Mouse (Mus musculus) neural tube, embryonic 15.5 days (tissue): Measurements from ENCODE around the gene Hand1. TPM values are rescaled to one million over a fixed set of nuclear protein-coding genes. Genes with fewer than 3 reads are reported as not detected.
"Not testable (repeated sequence)": the region's sequence is repeated elsewhere in the genome, so short reads cannot be mapped to it uniquely, and the experiment has no call there.

ENCODE experiments used
- ATAC-seq: fragments of 200-750 bp; cut with Nextera tagmentation; 2 replicates; pipeline ENCODE4 v1.8.0; 2017; ENCODE audit warnings: mild to moderate bottlenecking, moderate TSS enrichment, moderate library complexity; ENCODE audit not compliant: low FRiP score
- H3K27ac ChIP-seq: fragments of 300-500 bp; sonication (generic); replicated peaks from 2 replicates; pipeline ENCODE4 v1.5.1; 2015; ENCODE audit warnings: mild to moderate bottlenecking, inconsistent platforms
- H3K27me3 ChIP-seq: fragments of 300-500 bp; sonication (generic); replicated peaks from 2 replicates; pipeline ENCODE4 v1.6.1; 2015; ENCODE audit warnings: inconsistent platforms
- H3K36me3 ChIP-seq: fragments of 300-500 bp; sonication (generic); 2 replicates; pipeline ENCODE4 v1.6.1; 2015; ENCODE audit warnings: inconsistent platforms
- H3K4me1 ChIP-seq: fragments of 300-500 bp; sonication (generic); 2 replicates; pipeline ENCODE4 v1.6.1; 2015; ENCODE audit warnings: inconsistent platforms
- H3K4me2 ChIP-seq: fragments of 300-500 bp; sonication (generic); 2 replicates; pipeline ENCODE4 v1.6.1; 2015; ENCODE audit warnings: inconsistent platforms, mild to moderate bottlenecking, moderate library complexity
- H3K4me3 ChIP-seq: fragments of 300-500 bp; sonication (generic); replicated peaks from 2 replicates; pipeline ENCODE4 v1.5.1; 2015; ENCODE audit warnings: mild to moderate bottlenecking, inconsistent platforms
- H3K9ac ChIP-seq: fragments of 300-500 bp; sonication (generic); replicated peaks from 2 replicates; pipeline ENCODE4 v1.6.1; 2015; ENCODE audit warnings: mild to moderate bottlenecking, inconsistent platforms
- H3K9me3 ChIP-seq: fragments of 300-500 bp; sonication (generic); replicated peaks from 2 replicates; pipeline ENCODE4 v1.6.1; 2016; ENCODE audit warnings: inconsistent platforms
- WGBS: fragments of 180-500 bp; shearing (Covaris S2); methylation state at CpG from one replicate; pipeline ENCODE4 v1.1.7; 2015; ENCODE audit warnings: mixed read lengths; 5-methylcytosine and 5-hydroxymethylcytosine counted together
- polyA plus RNA-seq: library from polyadenylated mRNA; unstranded; fragments of >200 nt; fragmentation: Nextera tagmentation; extraction: Ambion mirVana; gene quantifications from 2 replicates; pipeline ENCODE4 v1.2.1, GENCODE M21; 2015

Hand1 gene
- polyA plus RNA-seq, 1 experiment from 2014 or later, result not detected

DNA sequence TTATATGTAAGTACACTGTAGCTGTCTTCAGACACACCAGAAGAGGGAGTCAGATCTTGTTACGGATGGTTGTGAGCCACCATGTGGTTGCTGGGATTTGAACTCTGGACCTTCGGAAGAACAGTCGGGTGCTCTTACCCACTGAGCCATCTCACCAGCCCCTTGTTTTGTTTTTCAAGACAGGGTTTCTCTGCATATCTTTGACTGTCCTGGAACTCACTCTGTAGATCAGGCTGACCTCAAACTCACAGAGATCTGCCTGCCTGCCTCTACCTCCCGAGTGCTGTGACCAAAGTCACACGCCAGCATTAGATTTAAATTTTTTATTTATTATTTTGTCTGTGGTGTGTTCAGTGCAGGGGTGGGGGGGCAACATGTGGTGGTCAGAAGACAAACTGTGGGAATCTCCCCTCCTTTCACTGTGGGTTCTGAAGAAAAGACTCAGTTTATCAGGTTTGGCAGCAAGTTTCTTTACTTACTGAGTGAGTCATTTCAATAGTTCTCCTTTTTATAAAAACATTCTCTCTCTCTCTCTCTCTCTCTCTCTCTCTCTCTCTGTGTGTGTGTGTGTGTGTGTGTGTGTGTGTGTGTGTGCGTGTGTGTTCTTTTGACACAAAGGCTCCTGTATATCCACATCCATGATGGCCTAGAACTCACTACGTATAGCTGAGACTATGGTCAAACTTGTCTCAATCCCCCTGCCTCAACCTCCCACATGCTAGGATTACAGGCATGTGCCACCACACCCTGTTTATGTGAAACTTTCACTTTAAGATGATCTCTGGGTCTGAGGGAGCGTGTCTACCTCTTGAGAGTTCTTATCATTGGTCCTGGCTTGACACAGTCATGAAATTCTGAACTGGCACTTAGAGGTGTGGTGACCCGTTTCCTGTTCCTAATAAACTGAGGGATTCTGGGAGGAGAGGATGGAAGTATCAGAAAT, 14.1 kb upstream of the Hand1 start:
- not testable (repeated sequence) for H3K4me3 ChIP-seq

DNA sequence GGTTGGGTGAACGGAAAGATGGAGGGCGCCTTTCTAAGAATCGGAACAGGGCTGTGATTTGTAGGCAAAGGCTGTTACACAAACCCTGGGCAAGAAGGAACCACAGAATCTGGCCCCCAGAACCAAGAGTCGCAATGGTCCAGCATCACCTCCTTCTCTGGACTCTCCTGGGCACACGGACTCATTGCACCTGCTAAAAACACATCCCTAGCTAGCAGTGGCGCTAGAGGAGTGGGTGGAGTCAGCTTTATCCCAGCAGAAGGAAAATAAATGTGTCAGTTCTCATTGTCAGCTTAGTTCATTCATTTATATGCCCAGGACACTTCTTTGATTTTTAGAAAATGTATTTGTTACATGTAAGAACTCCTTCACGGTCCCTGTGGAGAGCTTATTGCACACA, 8.8 kb upstream of the Hand1 start:
- 32% methylated on average over 7 of the region's 7 CpGs for WGBS
- no peak for ATAC-seq
- 0 out of 2 replicates have a peak overlapping the region, but pooled peaks have one; percentile 42 for H3K27ac ChIP-seq
- H3K4me2 ChIP-seq, result peak overlapping the region; percentile 22
- no peak overlapping the region for H3K9ac ChIP-seq
- no peak overlapping the region for H3K4me3 ChIP-seq
- H3K9me3 ChIP-seq, result no peaks in the 10 kb centered on the region
- H3K27me3 ChIP-seq, result peaks cover 49% of the 10 kb centered on the region
- peaks cover 25% of the 10 kb centered on the region for H3K4me1 ChIP-seq
- H3K36me3 ChIP-seq, result no peaks in the 10 kb centered on the region

More for the DNA sequence above, 14.1 kb upstream of the Hand1 start:
- H3K4me1 ChIP-seq, H3K27ac ChIP-seq, H3K9me3 ChIP-seq, H3K4me2 ChIP-seq, ATAC-seq, H3K9ac ChIP-seq, H3K36me3 ChIP-seq: not testable (repeated sequence)
- WGBS, result 87% methylated on average over 8 of the region's 9 CpGs
- peaks cover 15% of the 10 kb centered on the region for H3K27me3 ChIP-seq

DNA sequence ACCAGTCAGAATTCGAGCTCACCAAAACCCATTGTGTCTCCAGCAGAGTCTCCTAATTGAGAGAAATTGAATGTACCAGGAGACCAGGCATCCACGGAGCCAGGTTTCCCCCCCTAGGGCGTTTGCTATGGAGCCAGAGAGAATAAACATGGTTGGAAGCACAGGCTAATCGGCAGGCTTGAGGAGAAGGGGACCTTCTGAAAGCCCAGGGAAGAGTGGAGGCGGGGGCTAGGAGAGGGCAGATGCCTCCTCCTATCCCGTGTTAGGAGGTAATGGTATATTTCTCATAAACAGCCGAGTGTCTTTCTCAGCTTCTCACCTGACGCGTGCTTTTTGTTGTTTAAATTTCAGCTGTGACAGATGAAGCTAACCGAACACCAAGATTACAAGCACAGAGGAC, 8.4 kb upstream of the Hand1 start:
- Histone ChIP-seq H3K9ac (no peak overlapping the region), H3K4me2 (peak overlapping the region; percentile 22), H3K4me1 (peaks cover 25% of the 10 kb centered on the region), H3K4me3 (no peak overlapping the region), H3K9me3 (no peaks in the 10 kb centered on the region), H3K27me3 (peaks cover 53% of the 10 kb centered on the region), H3K36me3 (no peaks in the 10 kb centered on the region), H3K27ac (0 out of 2 replicates have a peak overlapping the region, but pooled peaks have one; percentile 42)
- ATAC-seq, result no peak
- 15% methylated on average over 10 of the region's 10 CpGs for WGBS

DNA sequence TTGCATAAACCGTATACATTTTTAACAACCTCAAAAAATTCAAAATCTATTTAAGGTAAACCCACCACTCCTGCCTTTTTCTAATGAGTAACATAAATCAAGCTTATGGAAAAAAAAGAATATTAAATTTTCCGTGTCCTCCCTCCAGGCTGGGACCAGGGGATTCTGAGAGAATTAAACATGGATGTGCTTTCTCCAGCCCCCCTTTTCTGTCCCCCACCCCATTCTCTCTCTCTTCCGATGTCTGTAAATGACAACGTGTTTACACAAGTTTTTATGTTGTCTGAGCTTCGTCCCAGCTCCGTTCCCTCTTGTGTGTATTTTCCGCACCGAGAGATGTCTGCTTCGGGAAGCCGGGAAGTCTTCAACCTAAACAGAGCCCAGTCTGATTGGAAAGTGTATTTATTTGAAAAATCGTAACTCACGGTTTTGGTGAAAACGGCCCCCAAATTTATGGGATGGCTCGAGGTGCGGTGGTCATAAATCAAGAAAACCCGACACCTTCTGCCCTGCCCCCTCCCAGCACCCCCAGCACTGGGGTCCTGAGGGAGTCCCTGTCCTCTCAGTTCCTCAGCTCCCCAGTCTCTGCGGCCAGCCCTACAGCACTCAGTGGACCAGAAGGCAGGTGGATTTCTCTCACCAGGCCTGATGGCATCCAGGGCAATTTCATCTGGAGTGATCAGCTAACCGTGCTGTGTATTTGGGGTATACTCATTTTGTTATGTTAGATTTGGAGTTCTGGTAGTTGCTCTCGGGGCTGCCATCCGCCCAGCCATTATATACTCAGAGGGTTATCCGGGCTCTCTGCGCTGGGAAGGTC, 5.5 kb upstream of the Hand1 start:
- no peak overlapping the region for H3K27ac ChIP-seq
- no peak overlapping the region for H3K9ac ChIP-seq
- no peak overlapping the region for H3K4me3 ChIP-seq
- no peaks in the 10 kb centered on the region for H3K9me3 ChIP-seq
- no peaks in the 10 kb centered on the region for H3K36me3 ChIP-seq
- no peak for ATAC-seq
- WGBS, result 4% methylated on average over 22 of the region's 22 CpGs
- peaks cover 32% of the 10 kb centered on the region for H3K4me1 ChIP-seq
- H3K27me3 ChIP-seq, result peaks cover 78% of the 10 kb centered on the region
- H3K4me2 ChIP-seq, result no peak overlapping the region

DNA sequence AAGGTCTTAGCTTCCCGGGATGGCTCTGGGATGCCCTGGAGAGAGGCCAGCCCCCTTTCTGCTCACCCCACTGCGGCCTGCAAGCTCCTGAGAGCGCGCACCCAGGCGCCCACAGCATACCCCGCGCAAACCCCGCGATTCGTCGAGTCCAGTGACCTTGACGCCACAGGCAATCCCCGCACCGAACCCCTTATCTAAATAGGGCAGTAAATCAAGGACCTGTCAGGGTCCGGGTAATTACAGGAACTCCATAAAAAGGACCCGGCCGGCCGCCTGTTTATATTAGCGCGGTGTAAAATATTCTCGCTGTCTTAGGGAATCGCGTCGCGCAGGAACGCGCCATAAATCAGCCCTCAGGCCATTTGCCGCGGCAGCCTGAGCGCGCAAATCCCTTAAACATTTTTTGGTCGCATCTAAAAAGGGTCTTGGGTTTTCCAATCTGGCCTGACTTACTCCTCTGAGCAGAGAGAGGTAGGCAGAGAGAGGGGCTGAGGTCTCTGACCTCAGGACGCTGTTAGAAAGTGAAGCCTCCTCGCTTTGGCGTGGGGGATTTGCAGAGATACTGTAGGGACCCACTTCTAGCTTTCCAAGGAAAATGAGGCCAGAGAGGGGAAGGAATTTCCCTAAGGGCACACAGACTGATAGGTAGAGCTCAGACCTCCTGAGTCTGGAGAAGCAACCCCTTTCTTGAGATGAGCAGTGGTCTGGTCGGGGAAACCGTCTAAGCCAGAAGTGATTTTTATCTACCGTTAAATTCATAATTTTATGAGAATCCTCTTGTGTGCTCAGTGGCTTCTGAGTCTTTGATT, 4.5 kb upstream of the Hand1 start:
- H3K4me1 ChIP-seq, result peaks cover 32% of the 10 kb centered on the region
- H3K36me3 ChIP-seq, result no peaks in the 10 kb centered on the region
- peak overlapping the region; percentile 33 for H3K4me2 ChIP-seq
- WGBS, result under 1% methylated on average over 38 of the region's 38 CpGs
- peak overlapping the region; percentile 8; the same call in 1 of the 2 replicates for H3K4me3 ChIP-seq
- peaks cover 80% of the 10 kb centered on the region for H3K27me3 ChIP-seq
- H3K9me3 ChIP-seq, result no peaks in the 10 kb centered on the region
- H3K9ac ChIP-seq, result no peak overlapping the region
- no peak overlapping the region for H3K27ac ChIP-seq
- no peak for ATAC-seq

DNA sequence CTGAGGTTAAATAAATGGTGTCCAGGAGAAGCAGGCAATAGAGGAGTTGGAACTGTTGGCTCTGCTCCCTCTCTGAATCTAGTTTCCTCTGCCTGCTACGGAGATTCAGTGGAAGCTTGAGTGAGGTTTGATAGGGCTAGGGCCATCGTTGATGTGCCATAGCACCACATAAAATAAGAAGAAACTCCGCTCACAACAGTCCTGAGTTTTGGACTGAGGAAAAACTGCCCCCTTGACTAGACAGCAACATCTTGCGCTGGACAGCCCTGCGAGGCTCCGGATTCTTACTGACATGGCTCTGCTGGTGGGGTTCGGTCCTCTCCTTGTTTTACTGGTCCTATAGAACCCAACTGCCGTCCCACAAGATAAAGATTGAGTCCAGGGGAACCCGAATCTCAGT, 3.8 kb upstream of the Hand1 start:
- H3K4me1 ChIP-seq, result peaks cover 32% of the 10 kb centered on the region
- H3K4me3 ChIP-seq, result no peak overlapping the region
- 11% methylated on average over 9 of the region's 9 CpGs for WGBS
- no peak overlapping the region for H3K9ac ChIP-seq
- no peaks in the 10 kb centered on the region for H3K9me3 ChIP-seq
- H3K36me3 ChIP-seq, result no peaks in the 10 kb centered on the region
- no peak overlapping the region for H3K27ac ChIP-seq
- ATAC-seq, result no peak
- no peak overlapping the region for H3K4me2 ChIP-seq
- H3K27me3 ChIP-seq, result peaks cover 81% of the 10 kb centered on the region

DNA sequence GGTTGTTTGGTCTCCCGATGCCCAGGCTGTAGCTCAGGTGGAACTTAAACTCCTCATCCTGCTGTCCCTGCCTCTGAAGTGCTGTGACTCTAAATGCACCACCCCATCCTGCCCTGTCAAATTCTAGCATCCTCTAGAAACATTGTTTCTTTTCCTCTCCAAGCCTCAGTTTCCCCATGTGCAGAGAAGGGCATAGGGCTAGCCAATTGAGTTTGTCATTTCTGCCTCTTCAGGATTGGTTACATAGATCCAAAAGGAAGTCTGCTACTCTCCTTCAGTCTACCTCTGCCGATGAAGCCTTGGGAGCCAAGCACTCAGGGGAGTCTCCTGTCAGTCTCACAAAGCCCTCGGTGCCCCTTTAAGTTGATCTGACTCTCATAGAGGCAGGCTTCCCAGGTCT, 3.3 kb upstream of the Hand1 start:
- 11% methylated on average over 3 of the region's 3 CpGs for WGBS
- Histone ChIP-seq H3K4me1 (peaks cover 30% of the 10 kb centered on the region), H3K4me2 (no peak overlapping the region), H3K9ac (no peak overlapping the region), H3K27me3 (peaks cover 83% of the 10 kb centered on the region), H3K27ac (no peak overlapping the region), H3K9me3 (no peaks in the 10 kb centered on the region), H3K36me3 (no peaks in the 10 kb centered on the region), H3K4me3 (no peak overlapping the region)
- ATAC-seq, result no peak

DNA sequence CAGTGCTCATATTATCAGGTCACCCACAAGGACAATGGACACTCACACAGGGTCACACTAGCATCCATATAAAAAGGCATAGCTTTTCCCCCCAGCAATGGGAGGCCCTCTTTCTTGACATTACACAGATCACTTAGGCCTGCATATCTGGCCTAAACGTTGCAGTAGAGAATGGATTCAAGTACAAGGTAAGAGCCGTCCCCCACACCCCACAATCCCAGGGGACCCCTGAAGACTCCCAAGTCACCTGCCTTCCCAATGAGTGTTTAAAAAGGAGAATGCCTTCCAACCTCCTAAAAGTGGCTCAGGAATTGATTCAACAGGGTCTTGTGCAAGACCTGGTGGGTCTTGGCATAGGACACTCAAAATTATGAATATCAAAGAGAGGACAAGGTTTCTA, 2.7 kb upstream of the Hand1 start:
- H3K9me3 ChIP-seq, result no peaks in the 10 kb centered on the region
- 7% methylated on average over 2 of the region's 2 CpGs for WGBS
- H3K27ac ChIP-seq, result no peak overlapping the region
- no peak overlapping the region for H3K9ac ChIP-seq
- no peaks in the 10 kb centered on the region for H3K36me3 ChIP-seq
- H3K27me3 ChIP-seq, result peaks cover 86% of the 10 kb centered on the region
- ATAC-seq, result no peak
- no peak overlapping the region for H3K4me3 ChIP-seq
- H3K4me2 ChIP-seq, result no peak overlapping the region
- peaks cover 29% of the 10 kb centered on the region for H3K4me1 ChIP-seq

DNA sequence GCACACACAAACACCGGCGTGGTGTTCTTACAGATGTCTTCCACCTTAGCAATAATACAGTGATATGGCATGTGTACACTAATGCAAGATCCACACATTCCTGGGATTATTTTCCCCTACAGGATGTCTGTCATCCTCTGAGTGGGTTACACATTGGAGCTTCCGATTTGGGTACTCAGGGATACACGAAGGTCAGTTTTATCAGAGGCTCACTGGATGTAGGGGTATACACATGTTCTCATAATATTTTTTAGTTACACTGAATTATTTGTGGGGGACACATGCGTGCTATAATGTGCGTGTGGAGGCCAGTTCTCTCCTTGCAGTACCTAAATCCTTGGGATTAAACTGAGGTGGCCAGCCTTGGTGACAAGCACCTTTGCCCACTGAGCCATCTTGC, 1.4 kb upstream of the Hand1 start:
- no peak overlapping the region for H3K9ac ChIP-seq
- no peak for ATAC-seq
- H3K36me3 ChIP-seq, result no peaks in the 10 kb centered on the region
- WGBS, result 9% methylated on average over 6 of the region's 6 CpGs
- no peak overlapping the region for H3K4me3 ChIP-seq
- peaks cover 86% of the 10 kb centered on the region for H3K27me3 ChIP-seq
- H3K4me1 ChIP-seq, result peaks cover 34% of the 10 kb centered on the region
- no peak overlapping the region for H3K27ac ChIP-seq
- no peak overlapping the region for H3K4me2 ChIP-seq
- no peaks in the 10 kb centered on the region for H3K9me3 ChIP-seq

DNA sequence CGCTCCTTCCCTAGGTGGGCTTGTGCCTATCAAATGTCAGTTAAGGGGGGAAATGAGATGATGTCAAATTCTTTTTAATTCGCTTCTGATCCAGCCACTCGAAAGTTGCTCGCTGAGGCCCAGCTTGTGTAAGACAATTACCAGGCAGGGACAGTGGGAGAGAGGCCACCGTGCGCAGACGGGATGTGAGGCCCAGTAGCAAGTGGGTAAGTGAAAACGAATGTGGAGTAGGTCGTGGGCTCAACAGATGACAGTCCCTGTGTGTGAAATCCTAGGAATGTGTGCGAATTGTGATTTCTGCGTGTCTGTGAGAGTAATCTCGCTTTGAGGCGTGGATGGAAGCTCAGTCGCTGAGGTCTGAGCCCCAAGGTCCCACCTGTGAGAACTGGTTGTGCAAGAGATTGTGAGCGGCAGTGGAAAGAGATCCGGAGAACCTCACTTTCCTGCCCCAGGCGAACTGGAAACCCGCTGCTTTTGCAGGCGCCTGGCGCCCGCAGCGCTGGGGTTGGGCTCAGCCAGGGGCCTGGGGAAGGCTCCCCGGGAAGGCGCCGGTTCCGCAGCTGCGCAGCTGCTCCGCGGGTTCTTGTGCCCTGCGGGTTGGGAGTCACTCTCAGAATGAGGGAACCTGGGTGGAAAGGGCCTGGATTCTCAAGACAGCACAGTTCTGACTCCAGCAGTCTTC, 819 bp upstream of the Hand1 start:
- H3K4me3 ChIP-seq, result no peak overlapping the region
- H3K9me3 ChIP-seq, result no peaks in the 10 kb centered on the region
- no peak overlapping the region for H3K4me2 ChIP-seq
- WGBS, result 2% methylated on average over 30 of the region's 30 CpGs
- H3K9ac ChIP-seq, result no peak overlapping the region
- ATAC-seq, result no peak
- peaks cover 85% of the 10 kb centered on the region for H3K27me3 ChIP-seq
- peaks cover 35% of the 10 kb centered on the region for H3K4me1 ChIP-seq
- no peak overlapping the region for H3K27ac ChIP-seq
- H3K36me3 ChIP-seq, result no peaks in the 10 kb centered on the region

DNA sequence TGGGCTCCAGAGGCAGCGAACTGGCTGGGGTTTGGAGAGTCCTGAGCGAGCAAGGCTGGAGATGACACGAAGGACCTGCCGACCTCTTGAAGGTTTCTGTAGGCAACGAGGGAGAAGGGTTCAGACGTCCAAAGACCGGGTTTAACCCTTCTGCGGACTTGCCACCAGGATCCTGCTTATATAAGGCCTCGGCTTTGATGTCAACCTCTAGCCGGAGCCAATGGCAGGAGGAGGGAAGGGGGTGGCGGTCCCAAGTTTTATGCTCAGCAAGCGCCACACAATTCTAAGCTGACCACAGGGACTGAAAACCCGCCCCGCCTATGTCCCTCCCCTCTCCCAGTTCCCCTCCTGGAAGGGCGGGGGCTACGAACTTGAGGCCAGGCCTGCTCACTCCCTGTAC, 757 bp downstream of the Hand1 start:
- Histone ChIP-seq H3K4me1 (peaks cover 32% of the 10 kb centered on the region), H3K9ac (no peak overlapping the region), H3K27ac (no peak overlapping the region), H3K4me3 (no peak overlapping the region), H3K36me3 (no peaks in the 10 kb centered on the region), H3K27me3 (peaks cover 91% of the 10 kb centered on the region), H3K9me3 (no peaks in the 10 kb centered on the region), H3K4me2 (0 out of 2 replicates have a peak overlapping the region, but pooled peaks have one; percentile 1)
- 7% methylated on average over 16 of the region's 16 CpGs for WGBS
- ATAC-seq, result no peak
